Mouse (Mus musculus) G1E (cell line): ENCODE measurements around the gene Slc35e3. TPM values are rescaled to one million over a fixed set of nuclear protein-coding genes. Genes with fewer than 3 reads are reported as not detected.

Experiments
- ATAC-seq: 2 replicates; pipeline ENCODE4 v1.8.0; 2016; ENCODE audit warnings: mild to moderate bottlenecking; ENCODE audit not compliant: insufficient number of reproducible peaks, poor library complexity, low FRiP score, severe bottlenecking; ENCODE audit errors: extremely low read depth
- DNase-seq: peaks from one replicate; pipeline ENCODE4 v3.0.0; 2012; ENCODE audit warnings: low spot score
- H3K27me3 ChIP-seq: 2 replicates; pipeline ENCODE4 v1.6.1; 2012; ENCODE audit warnings: mild to moderate bottlenecking, low read length, inconsistent platforms; ENCODE audit not compliant: insufficient read depth
- H3K36me3 ChIP-seq: replicated peaks from 2 replicates; pipeline ENCODE3; 2012; ENCODE audit warnings: mild to moderate bottlenecking, inconsistent platforms
- H3K4me1 ChIP-seq: 2 replicates; pipeline ENCODE4 v1.6.1; 2012; ENCODE audit warnings: low read depth, low read length, inconsistent platforms, mixed read lengths; ENCODE audit not compliant: insufficient read depth
- H3K4me3 ChIP-seq: 2 replicates; pipeline ENCODE4 v1.5.1; 2012; ENCODE audit warnings: low read depth, mild to moderate bottlenecking, inconsistent platforms, low read length, moderate library complexity, mixed read lengths
- H3K9me3 ChIP-seq: replicated peaks from 2 replicates; pipeline ENCODE4 v1.6.1; 2012; ENCODE audit warnings: inconsistent platforms
- CTCF ChIP-seq: IDR thresholded peaks from 2 replicates; pipeline ENCODE4 v1.5.1; 2012; ENCODE audit warnings: low read depth, low read length, inconsistent platforms, mixed read lengths
- GATA1 ChIP-seq: IDR thresholded peaks from 2 replicates; pipeline ENCODE4 v1.6.1; 2012; ENCODE audit warnings: borderline replicate concordance, low read length, inconsistent platforms, mixed read lengths
- GATA2 ChIP-seq: IDR thresholded peaks from 2 replicates; pipeline ENCODE4 v1.6.1; 2012; ENCODE audit warnings: low read depth, low read length, inconsistent platforms, borderline replicate concordance
- POLR2AphosphoS5 ChIP-seq: IDR thresholded peaks from 2 replicates; pipeline ENCODE4 v1.6.1; 2012; ENCODE audit warnings: low read depth, low read length, inconsistent platforms; ENCODE audit not compliant: insufficient replicate concordance
- TAL1 ChIP-seq: conservative IDR thresholded peaks from 2 replicates; pipeline ENCODE4 v1.6.1; 2012; ENCODE audit warnings: low read depth, low read length, inconsistent platforms, mixed read lengths
- polyA plus RNA-seq: library from polyadenylated mRNA; stranded (reverse); fragments of >175 nt; gene quantifications from 2 replicates; pipeline ENCODE4 v1.2.3, GENCODE M21; 2012
- total RNA-seq, 2 experiments: library from RNA; stranded (forward) in 1 of 2; stranded (reverse) in 1 of 2; fragments of 200-1000 nt in 1 of 2; fragments of >200 nt in 1 of 2; fragmentation: Nextera tagmentation in 1 of 2; gene quantifications; 2 replicates each; pipeline ENCODE4 v1.2.3; 2014 to 2017

Gene Slc35e3
- total and polyA plus RNA-seq, 3 experiments: 1.5 to 10.9 (median 3.5) TPM

DNA sequence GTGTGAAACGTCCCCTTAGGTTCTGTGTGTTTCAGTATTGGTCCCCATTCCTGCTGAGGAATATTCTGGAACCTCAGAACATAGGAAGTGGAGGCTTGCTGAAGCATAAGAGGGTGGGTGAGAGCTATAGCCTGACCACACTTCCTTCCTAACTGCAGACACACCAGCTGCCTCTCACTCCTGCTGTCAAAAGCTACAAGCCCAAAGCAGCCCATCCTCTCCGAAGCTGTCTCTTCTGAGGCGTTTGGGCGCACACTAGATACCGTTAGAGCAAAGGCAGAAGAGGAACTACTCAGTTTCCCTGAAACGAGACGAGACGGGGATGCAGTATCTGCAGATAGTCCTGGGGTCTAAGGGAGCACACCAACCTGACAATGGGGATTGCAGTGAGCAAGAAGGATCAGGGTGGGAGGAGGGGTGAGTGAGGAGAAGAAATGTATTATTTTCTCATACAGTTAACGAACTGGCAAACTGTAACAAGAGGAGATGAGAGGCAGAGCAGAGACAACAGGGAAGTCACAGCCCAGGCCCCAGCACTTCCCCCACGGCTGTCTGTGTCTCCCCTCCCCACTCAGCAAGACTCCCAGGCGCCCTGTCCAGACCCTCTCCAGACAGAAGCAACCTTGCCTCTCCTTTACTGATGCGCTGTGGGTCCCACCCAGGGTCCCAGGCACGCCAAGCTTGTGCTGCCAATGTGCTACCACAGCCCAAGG, 9.1 kb upstream of the Slc35e3 start:
- no peak for ATAC-seq
- TF ChIP-seq CTCF (no peak), GATA1 (no peak), GATA2 (no peak), POLR2AphosphoS5 (no peak)
- no peak overlapping the region for H3K4me3 ChIP-seq
- H3K4me1 ChIP-seq: peaks cover 11% of the 10 kb centered on the region; the same call in 1 of the 2 replicates
- no peaks in the 10 kb centered on the region for H3K27me3 ChIP-seq
- no peak for DNase-seq
- H3K36me3 ChIP-seq: peaks cover 92% of the 10 kb centered on the region
- H3K9me3 ChIP-seq: peaks cover 15% of the 10 kb centered on the region

DNA sequence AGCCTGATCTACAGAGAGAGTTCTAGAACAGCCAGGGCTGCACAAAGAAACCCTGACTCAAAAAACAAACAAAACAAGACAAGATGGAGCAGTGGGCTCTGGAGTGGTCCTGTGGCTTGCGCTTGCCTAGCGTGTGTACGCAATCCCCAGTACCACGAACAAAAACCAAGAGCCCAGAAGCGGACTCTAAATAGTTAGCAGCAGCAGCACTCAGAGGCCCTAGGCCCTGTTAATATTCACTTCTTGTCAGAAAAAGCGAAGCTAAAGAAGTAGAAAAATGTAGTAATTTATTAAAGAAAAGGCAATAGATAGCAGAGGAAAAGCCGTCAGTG, 8.4 kb upstream of the Slc35e3 start:
- TF ChIP-seq POLR2AphosphoS5 (no peak), GATA1 (no peak), GATA2 (no peak)
- H3K4me1 ChIP-seq: peaks cover 11% of the 10 kb centered on the region; the same call in 1 of the 2 replicates
- H3K4me3 ChIP-seq: no peak overlapping the region
- no peak for DNase-seq
- H3K36me3 ChIP-seq: peaks cover 91% of the 10 kb centered on the region
- no peak for ATAC-seq
- H3K9me3 ChIP-seq: peaks cover 22% of the 10 kb centered on the region
- no peaks in the 10 kb centered on the region for H3K27me3 ChIP-seq

GRCm38 (mm10) chr10:117753711-117754608, 7.8 kb upstream of the Slc35e3 start:
- Histone ChIP-seq H3K9me3 (peaks cover 26% of the 10 kb centered on the region), H3K27me3 (no peaks in the 10 kb centered on the region), H3K36me3 (peaks cover 90% of the 10 kb centered on the region), H3K4me3 (no peak overlapping the region), H3K4me1 (peaks cover 11% of the 10 kb centered on the region; the same call in 1 of the 2 replicates)
- TF ChIP-seq CTCF: no peak
- TF ChIP-seq GATA2: no peak
- TF ChIP-seq GATA1: no peak
- no peak for TF ChIP-seq TAL1
- TF ChIP-seq POLR2AphosphoS5: no peak
- ATAC-seq (no peak), DNase-seq (no peak)

DNA sequence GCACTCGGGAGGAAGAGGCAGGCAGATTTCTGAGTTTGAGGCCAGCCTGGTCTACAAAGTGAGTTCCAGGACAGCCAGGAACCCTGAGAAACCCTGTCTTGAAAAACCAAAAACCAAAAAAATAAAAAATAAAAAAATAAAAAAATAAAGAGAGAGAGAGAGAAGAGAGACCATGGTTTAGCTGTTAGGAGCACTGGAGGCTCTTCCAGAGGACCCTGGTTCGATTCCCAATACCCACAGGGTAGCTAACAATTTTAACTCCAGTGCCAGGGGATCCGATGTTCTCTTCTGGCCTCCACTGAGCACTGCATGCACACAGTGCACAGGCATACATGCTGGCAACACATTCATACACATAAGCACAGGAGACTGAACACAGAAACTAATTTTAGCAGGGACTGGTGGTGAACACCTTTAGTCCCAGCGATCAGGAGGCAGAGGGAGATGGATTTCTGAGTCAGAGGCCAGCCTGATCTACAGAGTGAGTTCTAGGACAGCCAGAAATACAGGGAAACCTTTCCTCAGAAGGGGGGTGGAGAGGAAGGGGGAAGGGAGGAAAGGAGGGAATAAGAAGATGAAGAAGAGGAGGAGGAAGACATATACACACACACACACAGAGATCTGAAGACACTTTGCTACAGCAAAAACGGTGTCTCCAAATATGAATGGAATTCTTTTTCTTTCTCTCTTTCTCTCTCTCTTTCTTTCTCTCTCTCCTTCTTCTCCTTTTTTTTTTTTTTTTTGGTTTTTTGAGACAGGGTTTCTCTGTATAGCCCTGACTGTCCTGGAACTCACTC, 6.9 kb upstream of the Slc35e3 start:
- no peak overlapping the region for H3K4me3 ChIP-seq
- DNase-seq: no peak
- peaks cover 90% of the 10 kb centered on the region for H3K36me3 ChIP-seq
- H3K4me1 ChIP-seq: peaks cover 11% of the 10 kb centered on the region; the same call in 1 of the 2 replicates
- H3K9me3 ChIP-seq: peaks cover 34% of the 10 kb centered on the region
- TF ChIP-seq CTCF (no peak), GATA2 (no peak), TAL1 (no peak), GATA1 (no peak), POLR2AphosphoS5 (no peak)
- no peaks in the 10 kb centered on the region for H3K27me3 ChIP-seq
- no peak for ATAC-seq

DNA sequence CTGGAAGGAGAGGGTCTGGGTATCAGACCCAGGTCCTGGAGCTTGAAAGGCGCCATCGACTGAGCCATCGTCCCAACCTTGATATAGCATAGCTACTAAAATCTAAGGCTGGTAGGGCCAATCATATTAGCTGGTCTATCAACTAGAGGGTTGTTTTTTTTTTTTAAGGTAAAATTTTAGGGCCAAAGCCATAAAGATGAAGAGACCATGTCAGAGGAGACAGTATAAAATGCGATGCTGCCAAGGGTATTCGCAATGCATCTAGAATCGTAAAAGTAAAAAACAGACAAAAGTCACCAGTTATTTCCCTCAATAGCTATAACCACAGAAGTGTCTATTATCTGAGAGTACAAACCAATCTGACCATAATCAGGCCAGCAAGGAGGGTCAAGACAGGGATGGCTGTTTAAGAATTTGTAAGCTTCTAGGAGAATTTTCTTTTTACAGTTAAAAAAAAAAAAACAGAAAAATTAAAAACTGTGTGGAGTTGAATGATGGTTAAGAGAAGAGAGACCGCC, 6.2 kb upstream of the Slc35e3 start:
- peaks cover 11% of the 10 kb centered on the region; the same call in 1 of the 2 replicates for H3K4me1 ChIP-seq
- H3K4me3 ChIP-seq: no peak overlapping the region
- peaks cover 34% of the 10 kb centered on the region for H3K9me3 ChIP-seq
- no peaks in the 10 kb centered on the region for H3K27me3 ChIP-seq
- ATAC-seq: no peak
- DNase-seq: no peak
- peaks cover 90% of the 10 kb centered on the region for H3K36me3 ChIP-seq
- no peak for TF ChIP-seq POLR2AphosphoS5
- no peak for TF ChIP-seq TAL1
- no peak for TF ChIP-seq CTCF
- no peak for TF ChIP-seq GATA2
- TF ChIP-seq GATA1: no peak

DNA sequence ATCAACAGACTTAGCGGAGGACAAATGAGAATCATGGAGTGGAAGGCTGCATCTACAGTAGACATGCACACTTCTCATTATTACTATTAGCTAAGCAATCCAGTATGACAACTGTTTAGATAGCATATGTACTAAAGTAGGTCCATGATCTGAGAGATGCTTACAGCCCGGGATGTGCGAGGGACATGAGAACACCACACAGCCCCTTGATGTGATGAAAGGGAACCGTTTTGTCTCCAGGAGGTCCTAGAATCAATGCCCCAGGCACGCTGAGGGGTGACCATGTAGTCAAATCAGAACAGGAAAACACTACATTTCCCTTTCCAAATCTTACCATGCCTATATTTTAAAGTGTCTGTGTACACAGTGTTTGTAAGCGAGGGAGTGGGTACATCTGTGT, 5.6 kb upstream of the Slc35e3 start:
- H3K36me3 ChIP-seq: peaks cover 83% of the 10 kb centered on the region
- no peaks in the 10 kb centered on the region for H3K27me3 ChIP-seq
- TF ChIP-seq GATA1: no peak
- no peak for TF ChIP-seq GATA2
- no peak for TF ChIP-seq TAL1
- no peak for TF ChIP-seq POLR2AphosphoS5
- TF ChIP-seq CTCF: no peak
- DNase-seq: no peak
- no peak overlapping the region for H3K4me3 ChIP-seq
- no peak for ATAC-seq
- H3K4me1 ChIP-seq: peaks cover 11% of the 10 kb centered on the region; the same call in 1 of the 2 replicates
- H3K9me3 ChIP-seq: peaks cover 34% of the 10 kb centered on the region
